Mouse (Mus musculus) sigmoid colon, adult 10 weeks (tissue): Measurements from ENCODE around the gene Rdx. TPM values are rescaled to one million over a fixed set of nuclear protein-coding genes. Genes with fewer than 3 reads are reported as not detected.

Experiments
- polyA plus RNA-seq: library from polyadenylated mRNA; stranded (reverse); fragments of 350-450 nt; fragmentation: Illumina TruSeq; extraction: RNeasy Lipid Tissue Mini Kit (QIAGEN cat#74804); gene quantifications from one replicate; pipeline ENCODE4 v1.2.3, GENCODE M21; 2014; ENCODE audit warnings: low read depth, low replicate concordance

Gene Rdx
- 86.1 TPM for polyA plus RNA-seq

GRCm38 (mm10) chr9:52047129-52047820 is at the start of gene Rdx:
Rdx (plus strand) TSS chr9:52047173.

Other genes with a start within 250 kb of the Rdx start
- 27.4 TPM for gene Fdx1, start 83.6 kb upstream of the Rdx start, polyA plus RNA-seq
- gene Zc3h12c, start 121.4 kb downstream of the Rdx start, polyA plus RNA-seq = 3.2 TPM